Mouse (Mus musculus) adrenal gland, adult 8-10 months (tissue): ENCODE measurements around the gene Gna13. TPM values are rescaled to one million over a fixed set of nuclear protein-coding genes. Genes with fewer than 3 reads are reported as not detected.

Source experiments
- DNase-seq: peaks from one replicate; pipeline ENCODE4 v3.0.0; 2022
- total RNA-seq, 4 experiments: library from RNA; stranded (reverse); gene quantifications; 2 replicates each; pipeline ENCODE4 v1.2.4; 2022

Gene Gna13
- total RNA-seq, 4 experiments from 2014 or later: 65.1 to 70.3 (median 68.0) TPM

- no peak for DNase-seq
Measured at GRCm38 (mm10) chr11:109423294-109423693, 60.7 kb downstream of the Gna13 start.

- DNase-seq: peak; percentile 99
Measured at GRCm38 (mm10) chr11:109425392-109426271, 63.0 kb downstream of the Gna13 start, which contains the start of gene Amz2. TSS of gene Amz2 (plus strand) at chr11:109425946.

- DNase-seq: no peak
Measured at GRCm38 (mm10) chr11:109426272-109426586, 63.6 kb downstream of the Gna13 start.

GRCm38 (mm10) chr11:109427353-109427752 lies 64.7 kb downstream of the Gna13 start:
- no peak for DNase-seq

GRCm38 (mm10) chr11:109434233-109434798 lies 71.7 kb downstream of the Gna13 start:
- no peak for DNase-seq

- no peak for DNase-seq
Measured at GRCm38 (mm10) chr11:109436889-109437288, 74.3 kb downstream of the Gna13 start.

GRCm38 (mm10) chr11:109439209-109439608 lies 76.6 kb downstream of the Gna13 start:
- no peak for DNase-seq

GRCm38 (mm10) chr11:109439829-109440340 lies 77.3 kb downstream of the Gna13 start:
- DNase-seq: peak; percentile 83

GRCm38 (mm10) chr11:109440641-109441040 lies 78.0 kb downstream of the Gna13 start:
- DNase-seq: no peak

- no peak for DNase-seq
Measured at GRCm38 (mm10) chr11:109441119-109441518, 78.5 kb downstream of the Gna13 start.

GRCm38 (mm10) chr11:109442166-109442730 lies 79.6 kb downstream of the Gna13 start:
- no peak for DNase-seq

GRCm38 (mm10) chr11:109443468-109444263 lies 81.0 kb downstream of the Gna13 start:
- no peak for DNase-seq

GRCm38 (mm10) chr11:109444600-109444999 lies 82.0 kb downstream of the Gna13 start:
- no peak for DNase-seq

GRCm38 (mm10) chr11:109445438-109446035 lies 82.9 kb downstream of the Gna13 start:
- DNase-seq: no peak

Other genes with a start within 250 kb of the Gna13 start
- not detected for gene E030025P04Rik, start 218.5 kb upstream of the Gna13 start, total RNA-seq
- gene Rgs9, start 64.7 kb upstream of the Gna13 start, total RNA-seq: 1 to 10 TPM; 4.9 to 9.8 (median 7.4) TPM
- not detected for gene 9930022D16Rik, start 51.1 kb downstream of the Gna13 start, total RNA-seq
- 10 to 100 TPM; 42.2 to 58.0 (median 49.0) TPM for gene Amz2, start 63.1 kb downstream of the Gna13 start, total RNA-seq
- gene Arsg, start 110.5 kb downstream of the Gna13 start, total RNA-seq: 10 to 100 TPM in 2 of 4 experiments, 1 to 10 TPM in 2; 5.8 to 18.1 (median 11.7) TPM
- gene Slc16a6, start 110.8 kb downstream of the Gna13 start, total RNA-seq: 1 to 10 TPM in 2 of 4 experiments, under 1 TPM in 2; 0.41 to 3.0 (median 1.3) TPM
- 10 to 100 TPM; 32.2 to 43.7 (median 40.0) TPM for gene Wipi1, start 249.1 kb downstream of the Gna13 start, total RNA-seq